Mouse (Mus musculus) liver, embryonic 14.5 days (tissue): ENCODE measurements around the gene Dok1.

ENCODE experiments used
- CTCF ChIP-seq: IDR thresholded peaks from 2 replicates; pipeline ENCODE4 v1.5.1; 2016; ENCODE audit warnings: antibody characterized with exemption, low read depth, control low read depth
- EP300 ChIP-seq: IDR thresholded peaks from 2 replicates; pipeline ENCODE4 v1.6.1; 2016; ENCODE audit warnings: antibody characterized with exemption, low read depth

GRCm38 (mm10) chr6:83011255-83011654 lies 22.0 kb downstream of the Dok1 start:
- TF ChIP-seq CTCF = no peak
- no peak for TF ChIP-seq EP300
